Mouse (Mus musculus) urinary bladder, postnatal 4 days (tissue): ENCODE data around the gene 4930572O03Rik.
A peak's percentile ranks its signal among the peaks of the same experiment; 100 is the strongest.
"Not testable (repeated sequence)": the region's sequence is repeated elsewhere in the genome, so short reads cannot be mapped to it uniquely, and the experiment has no call there.

Experiments
- DNase-seq, 2 experiments: peaks; one replicate each; pipeline ENCODE4 v3.0.0; 2021 to 2022; ENCODE audit warnings: low spot score in 2 of 2

Gene 4930572O03Rik

GRCm38 (mm10) chr5:15618764-15619163, 38.1 kb downstream of the 4930572O03Rik start, which contains the start of gene Speer4d:
Speer4d (plus strand) TSS chr5:15619064.
- not testable (repeated sequence) for DNase-seq

- peak in 1 of 2 experiments; percentile 57 for DNase-seq
Observed at GRCm38 (mm10) chr5:15616195-15616594, 40.7 kb downstream of the 4930572O03Rik start.

- not testable (repeated sequence) for DNase-seq
Observed at GRCm38 (mm10) chr5:15610695-15611094, 46.2 kb downstream of the 4930572O03Rik start.

GRCm38 (mm10) chr5:15606677-15607076, 50.2 kb downstream of the 4930572O03Rik start:
- peak; percentile 26 to 72 for DNase-seq

GRCm38 (mm10) chr5:15603585-15603984, 53.3 kb downstream of the 4930572O03Rik start:
- not testable (repeated sequence) for DNase-seq

GRCm38 (mm10) chr5:15603008-15603407, 53.9 kb downstream of the 4930572O03Rik start:
- DNase-seq: not testable (repeated sequence)

- DNase-seq: not testable (repeated sequence)
Observed at GRCm38 (mm10) chr5:15602424-15602947, 54.4 kb downstream of the 4930572O03Rik start.
